15 mouse cellular contexts compared by ENCODE assay signal in genomic region chr4:41284087-41284486, GRCm38 (mm10). TPM values are rescaled to one million over a fixed set of nuclear protein-coding genes. Genes with fewer than 3 reads are reported as not detected.
DNase-seq lines count a peak whose midpoint lies in the region; ATAC-seq lines count a peak whose summit lies in the region.
"Had no signal": no experiment of that assay in that cellular context is flagged by ENCODE, and none has a peak within 500 bp of the region (broad histone marks: within the 10 kb centered on the region; RNA-seq: fewer than 3 reads in every experiment).

No protein-coding gene starts in this region.

- H3K27ac ChIP-seq in limb, embryonic 11.5 days (replicated peaks; ENCODE audit: low read depth, low read length), result no peak overlapping the region
- no peak overlapping the region for H3K27ac ChIP-seq in midbrain, embryonic 14.5 days (replicated peaks; ENCODE audit: low read depth, low read length)
- no peak overlapping the region for H3K27ac ChIP-seq in hindbrain, embryonic 16.5 days (ENCODE audit: low read depth, low read length)
- H3K27ac ChIP-seq: hindbrain, embryonic 13.5 days had no signal

- no peaks in the 10 kb centered on the region for H3K4me1 ChIP-seq in limb, embryonic 11.5 days (ENCODE audit: control insufficient read depth, insufficient read depth, low read length)
- H3K4me1 ChIP-seq in midbrain, embryonic 14.5 days (ENCODE audit: control insufficient read depth, insufficient read depth, low read length), result no peaks in the 10 kb centered on the region
- no peaks in the 10 kb centered on the region for H3K4me1 ChIP-seq in hindbrain, embryonic 16.5 days (ENCODE audit: control insufficient read depth, insufficient read depth, low read depth, low read length)
- H3K4me1 ChIP-seq: hindbrain, embryonic 13.5 days had no signal

- no peaks in the 10 kb centered on the region for H3K9me3 ChIP-seq in limb, embryonic 11.5 days (ENCODE audit: control insufficient read depth, low read length)
- no peaks in the 10 kb centered on the region for H3K9me3 ChIP-seq in midbrain, embryonic 14.5 days (ENCODE audit: control insufficient read depth, low read length)
- H3K9me3 ChIP-seq in hindbrain, embryonic 16.5 days (ENCODE audit: control insufficient read depth, low read length), result no peaks in the 10 kb centered on the region
- H3K9me3 ChIP-seq: hindbrain, embryonic 13.5 days had no signal

- no peaks in the 10 kb centered on the region for H3K27me3 ChIP-seq in limb, embryonic 11.5 days (ENCODE audit: control insufficient read depth, insufficient read depth, low read length)
- H3K27me3 ChIP-seq in midbrain, embryonic 14.5 days (ENCODE audit: control insufficient read depth, insufficient read depth, low read length), result no peaks in the 10 kb centered on the region
- no peaks in the 10 kb centered on the region for H3K27me3 ChIP-seq in hindbrain, embryonic 16.5 days (replicated peaks; ENCODE audit: control insufficient read depth, insufficient read depth, low read length)
- H3K27me3 ChIP-seq: CH12.LX; hindbrain, embryonic 13.5 days had no signal

- H3K4me3 ChIP-seq in limb, embryonic 11.5 days (ENCODE audit: low read depth, low read length), result no peak overlapping the region
- H3K4me3 ChIP-seq in midbrain, embryonic 14.5 days (replicated peaks; ENCODE audit: low read depth, low read length), result no peak overlapping the region
- no peak overlapping the region for H3K4me3 ChIP-seq in hindbrain, embryonic 16.5 days (ENCODE audit: low read length)
- H3K4me3 ChIP-seq: hindbrain, embryonic 13.5 days had no signal

- ATAC-seq in limb, embryonic 11.5 days (ENCODE audit: insufficient number of reproducible peaks, low FRiP score, low TSS enrichment, low read depth), result no peak
- no peak for ATAC-seq in midbrain, embryonic 14.5 days (ENCODE audit: low FRiP score, low TSS enrichment)
- no peak for ATAC-seq in hindbrain, embryonic 16.5 days
- ATAC-seq: forebrain, embryonic 16.5 days had no signal

- peak; percentile 73 for DNase-seq in ZHBTc4 (ENCODE audit: low read depth, low spot score)
- DNase-seq in embryo, embryonic 9.5 days (ENCODE audit: extremely low spot score), result peak; percentile 15
- peak; percentile 44 for DNase-seq in limb, embryonic 11.5 days (ENCODE audit: low spot score)
- peak; percentile 17 for DNase-seq in lung, postnatal 14 days
- DNase-seq in midbrain, embryonic 14.5 days, result no peak
- no peak for DNase-seq in left cerebral cortex, adult 8-10 months (ENCODE audit: low spot score in 2 of 2)
- DNase-seq in spleen, postnatal 10 days (ENCODE audit: low spot score in 2 of 2), result no peak
- DNase-seq: cerebellum, adult 11-12 months; gastrocnemius, postnatal 36 days; kidney, adult 8-10 months; liver had no signal

- H3K36me3 ChIP-seq in limb, embryonic 11.5 days (ENCODE audit: control insufficient read depth, insufficient read depth, low read length), result no peaks in the 10 kb centered on the region
- H3K36me3 ChIP-seq in midbrain, embryonic 14.5 days (ENCODE audit: control insufficient read depth, insufficient read depth, low read length), result no peaks in the 10 kb centered on the region
- no peaks in the 10 kb centered on the region for H3K36me3 ChIP-seq in hindbrain, embryonic 16.5 days (ENCODE audit: control insufficient read depth, insufficient read depth, low read length)
- H3K36me3 ChIP-seq: hindbrain, embryonic 13.5 days had no signal

- WGBS in limb, embryonic 11.5 days, result 77% methylated on average over 2 of the region's 2 CpGs
- 86% methylated on average over 2 of the region's 2 CpGs for WGBS in midbrain, embryonic 14.5 days
- 93% methylated on average over 2 of the region's 2 CpGs for WGBS in hindbrain, embryonic 16.5 days

- no peak overlapping the region for H3K4me2 ChIP-seq in limb, embryonic 11.5 days (ENCODE audit: low read depth, severe bottlenecking)
- H3K4me2 ChIP-seq in midbrain, embryonic 14.5 days (ENCODE audit: low read length), result no peak overlapping the region
- H3K4me2 ChIP-seq in hindbrain, embryonic 16.5 days (ENCODE audit: low read length), result no peak overlapping the region
- H3K4me2 ChIP-seq: hindbrain, embryonic 13.5 days had no signal

- H3K9ac ChIP-seq in limb, embryonic 11.5 days (ENCODE audit: low read length), result no peak overlapping the region
- no peak overlapping the region for H3K9ac ChIP-seq in midbrain, embryonic 14.5 days (replicated peaks; ENCODE audit: low read length)
- H3K9ac ChIP-seq in hindbrain, embryonic 16.5 days (ENCODE audit: low read depth, low read length), result no peak overlapping the region
- H3K9ac ChIP-seq: hindbrain, embryonic 13.5 days had no signal

RNA-seq across cellular contexts. Expression of gene Ubap2, which starts 9.1 kb away (rescaled TPM):
- polyA plus RNA-seq in limb, embryonic 11.5 days (2014; fragmentation: Nextera tagmentation; extraction: Ambion mirVana), result 77.1 and 83.9 TPM in 2 replicates
- polyA plus RNA-seq in midbrain, embryonic 14.5 days (2014; fragmentation: Nextera tagmentation; extraction: Ambion mirVana), result 41.9 and 56.2 TPM in 2 replicates
- total RNA-seq in left cerebral cortex, adult 8-10 months (2022), result 10 to 100 TPM; 38.8 to 46.3 (median 45.3) TPM
- polyA plus RNA-seq in hindbrain, embryonic 16.5 days (2015; fragmentation: Nextera tagmentation; extraction: Ambion mirVana), result 50.1 and 60.2 TPM in 2 replicates

RNA-seq across cellular contexts. Expression of gene Dcaf12, which starts 30.6 kb away (rescaled TPM):
- polyA plus RNA-seq in limb, embryonic 11.5 days (2014; fragmentation: Nextera tagmentation; extraction: Ambion mirVana), result 46.4 and 47.2 TPM in 2 replicates
- polyA plus RNA-seq in midbrain, embryonic 14.5 days (2014; fragmentation: Nextera tagmentation; extraction: Ambion mirVana), result 63.6 and 66.6 TPM in 2 replicates
- total RNA-seq in left cerebral cortex, adult 8-10 months (2022), result 10 to 100 TPM; 37.5 to 39.5 (median 38.6) TPM
- 75.5 and 81.4 TPM in 2 replicates for polyA plus RNA-seq in hindbrain, embryonic 16.5 days (2015; fragmentation: Nextera tagmentation; extraction: Ambion mirVana)

Comparison
In these comparisons a context has a peak if more than half of its experiments do, and no peak if none do; other contexts are left out.
1. DNase-seq: peak in ZHBTc4 (single experiment), embryo, embryonic 9.5 days (single experiment), limb, embryonic 11.5 days (single experiment) and lung, postnatal 14 days (single experiment); none in midbrain, embryonic 14.5 days (single experiment), left cerebral cortex, adult 8-10 months (0 of 2) and spleen, postnatal 10 days (0 of 2).